ENCODE assay signal across 8 mouse cellular contexts in the genomic region with DNA sequence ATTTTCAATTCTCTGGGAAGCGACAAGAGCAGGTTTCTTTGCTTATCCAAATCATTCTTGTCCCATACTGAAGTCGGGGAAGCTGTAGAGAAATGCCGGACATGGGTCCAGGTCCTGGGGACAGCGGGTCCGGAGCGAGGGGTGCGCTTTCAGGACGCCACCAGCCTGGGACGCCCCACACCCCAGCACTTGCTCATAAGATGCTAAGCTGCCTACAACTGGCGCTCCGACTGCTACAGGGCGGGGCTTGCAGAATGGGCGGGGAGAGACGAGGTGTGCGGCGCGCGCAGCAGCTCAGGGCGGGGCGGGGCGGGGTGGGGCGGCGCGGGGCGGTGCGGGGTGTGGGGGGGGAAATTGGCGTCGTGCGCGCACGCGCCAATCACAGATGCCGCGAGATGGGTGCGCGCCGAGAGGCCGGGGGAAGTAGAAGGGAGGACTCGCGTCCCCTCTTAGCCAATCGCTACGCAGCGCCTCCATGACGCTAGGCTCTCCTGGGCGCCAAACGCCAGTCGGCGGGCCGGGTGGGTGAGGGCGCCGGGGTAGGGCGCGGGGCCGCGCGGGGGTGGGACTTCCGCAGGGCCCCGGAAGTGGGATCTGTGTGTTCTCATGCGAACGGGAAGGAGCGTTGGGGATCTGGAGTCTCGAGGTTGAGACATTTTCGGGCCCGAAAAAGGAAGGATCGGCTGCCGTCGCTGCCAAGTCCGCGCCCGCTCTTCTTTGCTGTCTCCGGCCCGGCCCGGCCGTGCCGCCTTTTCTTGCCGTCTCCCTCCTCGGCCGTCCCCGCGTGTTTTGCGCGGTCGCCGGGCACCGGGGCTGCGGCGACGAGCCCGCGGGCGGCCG. TPM values are rescaled to one million over a fixed set of nuclear protein-coding genes. Genes with fewer than 3 reads are reported as not detected.
A peak's percentile ranks its signal among the peaks of the same experiment; 100 is the strongest.
DNase-seq lines count a peak whose midpoint lies in the region; ATAC-seq and TF ChIP-seq lines count a peak whose summit lies in the region.

A gene (plus strand): TSS at position 566 of the 840 bp plus-strand sequence.

- H3K9me3 ChIP-seq in MEL (replicated peaks; ENCODE audit: insufficient read depth, low read length): no peaks in the 10 kb centered on the region
- H3K9me3 ChIP-seq in lung, embryonic 16.5 days (ENCODE audit: control insufficient read depth, low read length): no peaks in the 10 kb centered on the region

- peak; percentile 98 to 99 for ATAC-seq in hematopoietic stem cell, adult 5-6 weeks (replicated peaks in 1 of 2; ENCODE audit: insufficient read depth in 1 of 2, low FRiP score in 2 of 2, low TSS enrichment in 1 of 2, low read depth in 1 of 2, poor library complexity in 2 of 2, severe bottlenecking in 2 of 2)
- peak; percentile 100 for ATAC-seq in lung, embryonic 16.5 days (ENCODE audit: low read depth)

- peaks cover 3 to 34% of the 10 kb centered on the region in 2 experiments; a peak in 3 of 4 replicates for H3K36me3 ChIP-seq in MEL (ENCODE audit: control insufficient read depth in 1 of 2, insufficient read depth in 2 of 2, low read length in 2 of 2)
- H3K36me3 ChIP-seq in lung, embryonic 16.5 days (ENCODE audit: control insufficient read depth, insufficient read depth, low read length): no peaks in the 10 kb centered on the region; the same call in 1 of the 2 replicates

- H3K4me1 ChIP-seq in MEL (ENCODE audit: control insufficient read depth in 1 of 2, insufficient read depth in 2 of 2, low read length in 2 of 2): peaks cover 20 to 21% of the 10 kb centered on the region in 2 experiments
- H3K4me1 ChIP-seq in cerebellum, adult 2 months (ENCODE audit: control insufficient read depth, insufficient read depth, low read length): no peaks in the 10 kb centered on the region
- H3K4me1 ChIP-seq in lung, embryonic 16.5 days (replicated peaks; ENCODE audit: control insufficient read depth, insufficient read depth, low read length): peaks cover 16% of the 10 kb centered on the region

- no peak for TF ChIP-seq CTCF in MEL (IDR thresholded peaks at IDR 0.05 in 2 of 3, conservative IDR thresholded peaks at IDR 0.05 in 1 of 3; ENCODE audit: control insufficient read depth in 1 of 3, insufficient read depth in 1 of 3, low read depth in 2 of 3, low read length in 3 of 3, poor library complexity in 1 of 3, severe bottlenecking in 1 of 3)
- no peak for TF ChIP-seq CTCF in cerebellum, adult 2 months (IDR thresholded peaks at IDR 0.05; ENCODE audit: borderline replicate concordance, insufficient read depth, low read depth, low read length)

- peak; percentile 78 to 92 for TF ChIP-seq POLR2A in MEL (IDR thresholded peaks at IDR 0.05; ENCODE audit: control insufficient read depth in 1 of 2, insufficient read depth in 1 of 2, low read depth in 1 of 2, low read length in 2 of 2, poor library complexity in 1 of 2)
- TF ChIP-seq POLR2A in cerebellum, adult 2 months (IDR thresholded peaks at IDR 0.05; ENCODE audit: borderline replicate concordance, insufficient read depth, low read length): peak; percentile 73

- H3K27ac ChIP-seq in MEL (ENCODE audit: control insufficient read depth, low read depth, low read length): peak within 1 kb of the TSS; percentile 96
- H3K27ac ChIP-seq in cerebellum, adult 2 months (ENCODE audit: insufficient read depth, low read length): peak within 1 kb of the TSS; percentile 84
- H3K27ac ChIP-seq in lung, embryonic 16.5 days (ENCODE audit: low read length): peak within 1 kb of the TSS; percentile 96

- peaks cover 43% of the 10 kb centered on the region for H3K79me2 ChIP-seq in MEL (ENCODE audit: control insufficient read depth, insufficient read depth, low read length, poor library complexity)

- H3K27me3 ChIP-seq in MEL (ENCODE audit: control insufficient read depth in 1 of 2, insufficient read depth in 2 of 2, low read length in 2 of 2): no peaks in the 10 kb centered on the region; a peak in 1 of 4 replicates
- H3K27me3 ChIP-seq in cerebellum, adult 2 months (ENCODE audit: control insufficient read depth, insufficient read depth, low read length): no peaks in the 10 kb centered on the region
- no peaks in the 10 kb centered on the region for H3K27me3 ChIP-seq in lung, embryonic 16.5 days (ENCODE audit: control insufficient read depth, insufficient read depth, low read depth, low read length)

- WGBS in cerebellum, adult 2 months: 1% methylated on average over 90 of the region's 92 CpGs
- WGBS in lung, embryonic 16.5 days: under 1% methylated on average over 69 of the region's 92 CpGs

- DNase-seq in MEL (ENCODE audit: low read depth, low spot score): peak; percentile 98
- DNase-seq in cerebellum, adult 2 months: peak; percentile 95 to 98
- DNase-seq in forelimb bud, embryonic 11.5 days (ENCODE audit: low read depth, low spot score): peak; percentile 98
- peak; percentile 63 for DNase-seq in layer of hippocampus, adult 9-10 months (ENCODE audit: low spot score)
- peak; percentile 78 for DNase-seq in ovary, postnatal 10 days (ENCODE audit: low spot score)
- peak; percentile 96 to 97 for DNase-seq in thymus, postnatal 10 days (ENCODE audit: low spot score in 2 of 2)

- peak within 1 kb of the TSS; percentile 97 to 98 for H3K4me3 ChIP-seq in MEL (ENCODE audit: control insufficient read depth in 1 of 2, insufficient read depth in 1 of 2, low read depth in 2 of 2, low read length in 2 of 2)
- H3K4me3 ChIP-seq in cerebellum, adult 2 months (replicated peaks; ENCODE audit: insufficient read depth, low read depth, low read length): peak within 1 kb of the TSS; percentile 90
- H3K4me3 ChIP-seq in lung, embryonic 16.5 days (ENCODE audit: low read length): peak within 1 kb of the TSS; percentile 97

- peak within 1 kb of the TSS; percentile 99 for H3K9ac ChIP-seq in MEL (ENCODE audit: control insufficient read depth, low read depth, low read length, poor library complexity, severe bottlenecking)
- H3K9ac ChIP-seq in lung, embryonic 16.5 days (ENCODE audit: low read length): peak within 1 kb of the TSS; percentile 96

- H3K4me2 ChIP-seq in lung, embryonic 16.5 days (ENCODE audit: low read depth, low read length): peak within 1 kb of the TSS; percentile 77

- peak in 1 of 2 experiments; percentile 30; a peak in 1 of 4 replicates for TF ChIP-seq EP300 in MEL (IDR thresholded peaks at IDR 0.05; ENCODE audit: low read depth in 1 of 2, low read length in 2 of 2)

- no peak for TF ChIP-seq RAD21 in MEL (IDR thresholded peaks at IDR 0.05; ENCODE audit: low read depth, low read length)

TF ChIP-seq in MEL, 35 proteins besides CTCF, POLR2A, EP300 and RAD21 (continues in another document):
- peak; percentile 85 for TF ChIP-seq ELF1 (IDR thresholded peaks at IDR 0.05; ENCODE audit: low read depth, low read length)
- TF ChIP-seq UBTF (IDR thresholded peaks at IDR 0.05; ENCODE audit: borderline replicate concordance, insufficient read depth, low read depth, low read length): peak; percentile 73; the same call in 1 of the 2 replicates
- TF ChIP-seq ZMIZ1 (IDR thresholded peaks at IDR 0.05; ENCODE audit: low read depth, low read length): peak; percentile 66
- TF ChIP-seq NRF1 (IDR thresholded peaks at IDR 0.05; ENCODE audit: insufficient read depth, low read depth, low read length, poor library complexity, severe bottlenecking): peak; percentile 63
- TF ChIP-seq RCOR1 (IDR thresholded peaks at IDR 0.05; ENCODE audit: low read depth, low read length): no peak
- TF ChIP-seq E2F4 (IDR thresholded peaks at IDR 0.05; ENCODE audit: borderline replicate concordance, low read depth, low read length): peak; percentile 81; the same call in 1 of the 2 replicates
- TF ChIP-seq CHD1 (IDR thresholded peaks at IDR 0.05; ENCODE audit: low read depth, low read length): peak; percentile 66
- 0 out of 2 replicates have a peak, but pooled peaks have one; percentile 30 for TF ChIP-seq MAZ (IDR thresholded peaks at IDR 0.05; ENCODE audit: low read depth, low read length)
- TF ChIP-seq JUND (IDR thresholded peaks at IDR 0.05; ENCODE audit: low read depth, low read length): no peak
- 0 out of 2 replicates have a peak, but pooled peaks have one; percentile 37 for TF ChIP-seq KAT2A (conservative IDR thresholded peaks at IDR 0.05; ENCODE audit: low read depth, low read length)
- TF ChIP-seq CHD2 (IDR thresholded peaks at IDR 0.05; ENCODE audit: low read length): peak; percentile 78
- TF ChIP-seq SIN3A (IDR thresholded peaks at IDR 0.05; ENCODE audit: low read length): peak; percentile 15; the same call in 1 of the 2 replicates
- TF ChIP-seq POLR2AphosphoS2 (IDR thresholded peaks at IDR 0.05; ENCODE audit: low read length): peak; percentile 74; the same call in 1 of the 2 replicates
- TF ChIP-seq MYC (IDR thresholded peaks at IDR 0.05; ENCODE audit: low read depth, low read length): 0 out of 2 replicates have a peak, but pooled peaks have one; percentile 48
- TF ChIP-seq TCF12 (IDR thresholded peaks at IDR 0.05; ENCODE audit: low read depth, low read length): peak; percentile 51
- TF ChIP-seq ETS1 (IDR thresholded peaks at IDR 0.05; ENCODE audit: low read depth, low read length): peak; percentile 5; the same call in 1 of the 2 replicates
- peak; percentile 75 for TF ChIP-seq NELFE (IDR thresholded peaks at IDR 0.05; ENCODE audit: low read depth, low read length)
- TF ChIP-seq USF2 (IDR thresholded peaks at IDR 0.05; ENCODE audit: borderline replicate concordance in 1 of 2, insufficient read depth in 1 of 2, low read depth in 1 of 2, low read length in 2 of 2): no peak
- TF ChIP-seq MAX (IDR thresholded peaks at IDR 0.05; ENCODE audit: low read length): no peak
- no peak for TF ChIP-seq POLR2AphosphoS5 (IDR thresholded peaks at IDR 0.05; ENCODE audit: borderline replicate concordance, low read depth, low read length)
- TF ChIP-seq MAFK (IDR thresholded peaks at IDR 0.05; ENCODE audit: borderline replicate concordance, low read depth, low read length): no peak
- TF ChIP-seq TBP (IDR thresholded peaks at IDR 0.05; ENCODE audit: low read depth, low read length): 0 out of 2 replicates have a peak, but pooled peaks have one; percentile 52
- TF ChIP-seq HCFC1 (IDR thresholded peaks at IDR 0.05; ENCODE audit: low read depth, low read length): peak; percentile 84
- TF ChIP-seq GATA1 (IDR thresholded peaks at IDR 0.05; ENCODE audit: low read depth, low read length): no peak
- TF ChIP-seq ZNF384 (IDR thresholded peaks at IDR 0.05; ENCODE audit: low read depth, low read length): peak; percentile 14; the same call in 1 of the 2 replicates
- no peak for TF ChIP-seq ZKSCAN1 (IDR thresholded peaks at IDR 0.05; ENCODE audit: low read depth, low read length)

RNA-seq across cellular contexts. Expression of the gene that starts here (rescaled TPM):
- 67.0 and 71.8 TPM in 2 replicates for total RNA-seq in MEL (2012; rRNA removed)
- 100 to 1,000 TPM in 1 of 2 experiments, 10 to 100 TPM in 1; 57.7 to 340 TPM for polyA plus RNA-seq in MEL (2012; ENCODE audit: insufficient read depth in 1 of 2, insufficient read length in 2 of 2, low read depth in 1 of 2, low replicate concordance in 2 of 2, missing spikeins in 1 of 2)
- polyA plus RNA-seq in cerebellum, adult 2 months (2012; rRNA removed): 35.4 and 35.7 TPM in 2 replicates
- total RNA-seq in hematopoietic stem cell, adult 5-6 weeks (2017): 76.5 and 95.2 TPM in 2 replicates
- polyA plus RNA-seq in lung, embryonic 16.5 days (2015; fragmentation: Nextera tagmentation; extraction: Ambion mirVana): 31.6 and 31.9 TPM in 2 replicates

Comparison
In these comparisons a context has a peak if more than half of its experiments do, and no peak if none do; other contexts are left out.
1. Peak in every context shown above with its lines: DNase-seq, ATAC-seq, H3K4me3 ChIP-seq and H3K27ac ChIP-seq.